Mouse (Mus musculus) layer of hippocampus, adult 18-20 months (tissue): ENCODE data around the gene Mdfi. TPM values are rescaled to one million over a fixed set of nuclear protein-coding genes. Genes with fewer than 3 reads are reported as not detected.

ENCODE experiments used
- DNase-seq, 2 experiments: peaks; one replicate each; pipeline ENCODE4 v3.0.0; 2022; ENCODE audit warnings: low spot score in 2 of 2
- total RNA-seq, 2 experiments: library from RNA; stranded (reverse); gene quantifications; 2 replicates each; pipeline ENCODE4 v1.2.3; 2021

Gene Mdfi
- total RNA-seq, 2 experiments from 2014 or later, result 0.56 to 0.57 TPM

GRCm38 (mm10) chr17:47767456-47768141 is 66.9 kb downstream of the Mdfi start:
- DNase-seq, result no peak

- no peak for DNase-seq
Measured at GRCm38 (mm10) chr17:47767081-47767455, 67.4 kb downstream of the Mdfi start.

- no peak for DNase-seq
Measured at GRCm38 (mm10) chr17:47766407-47767043, 68.0 kb downstream of the Mdfi start.

GRCm38 (mm10) chr17:47765986-47766385 is 68.5 kb downstream of the Mdfi start:
- DNase-seq, result no peak

Other genes starting within 250 kb of the Mdfi start
- gene Bysl, start 223.2 kb downstream of the Mdfi start, total RNA-seq, result 10 to 100 TPM; 19.4 to 19.5 TPM
- 10 to 100 TPM; 33.4 to 36.9 TPM for gene Med20, start 223.1 kb downstream of the Mdfi start, total RNA-seq
- gene Gm20517, start 223.1 kb downstream of the Mdfi start, total RNA-seq, result 1 to 10 TPM; 4.2 to 5.8 TPM
- gene Usp49, start 204.0 kb downstream of the Mdfi start, total RNA-seq, result 10 to 100 TPM in 1 of 2 experiments, 1 to 10 TPM in 1; 9.7 to 10.8 TPM
- gene Tomm6, start 146.3 kb downstream of the Mdfi start, total RNA-seq, result 100 to 1,000 TPM; 220 to 222 TPM
- gene Frs3, start 145.7 kb downstream of the Mdfi start, total RNA-seq, result 10 to 100 TPM; 26.0 to 29.8 TPM
- gene Gm21981, start 140.2 kb downstream of the Mdfi start, total RNA-seq, result 1 to 10 TPM; 4.3 to 4.7 TPM
- gene Prickle4, start 140.0 kb downstream of the Mdfi start, total RNA-seq, result 1 to 10 TPM; 2.3 to 3.4 TPM
- not detected for gene Pgc, start 107.8 kb downstream of the Mdfi start, total RNA-seq
- 10 to 100 TPM; 11.2 to 11.9 TPM for gene Tfeb, start 97.7 kb downstream of the Mdfi start, total RNA-seq
- 10 to 100 TPM; 49.7 to 56.1 TPM for gene Foxp4, start 90.0 kb upstream of the Mdfi start, total RNA-seq
- gene 1700122O11Rik, start 203.6 kb upstream of the Mdfi start, total RNA-seq, result not detected